Mouse (Mus musculus) forebrain, embryonic 14.5 days (tissue): ENCODE data around the gene Mrps7. TPM values are rescaled to one million over a fixed set of nuclear protein-coding genes. Genes with fewer than 3 reads are reported as not detected.

Source experiments
- ATAC-seq: fragments of 200-750 bp; cut with Nextera tagmentation; 2 replicates; pipeline ENCODE4 v1.8.0; 2017; ENCODE audit warnings: mild to moderate bottlenecking, moderate library complexity
- DNase-seq: peaks from one replicate; pipeline ENCODE4 v3.0.0-alpha.2; 2015; ENCODE audit warnings: low spot score
- H3K27ac ChIP-seq: fragments of 300-500 bp; sonication (generic); 2 replicates; pipeline ENCODE4 v1.5.1; 2014; ENCODE audit warnings: low read depth, mild to moderate bottlenecking, control low read depth, low read length, moderate library complexity
- H3K27me3 ChIP-seq: fragments of 300-500 bp; sonication (generic); replicated peaks from 2 replicates; pipeline ENCODE4 v1.6.1; 2014; ENCODE audit warnings: low read length, control low read depth, mixed read lengths; ENCODE audit not compliant: control insufficient read depth, insufficient read depth
- H3K36me3 ChIP-seq: fragments of 300-500 bp; sonication (generic); 2 replicates; pipeline ENCODE4 v1.6.1; 2014; ENCODE audit warnings: low read length, control low read depth; ENCODE audit not compliant: control insufficient read depth, insufficient read depth
- H3K4me1 ChIP-seq: fragments of 300-500 bp; sonication (generic); 2 replicates; pipeline ENCODE4 v1.6.1; 2014; ENCODE audit warnings: antibody characterized with exemption, low read length, control low read depth; ENCODE audit not compliant: control insufficient read depth, insufficient read depth
- H3K4me2 ChIP-seq: fragments of 300-500 bp; sonication (generic); 2 replicates; pipeline ENCODE4 v1.6.1; 2014; ENCODE audit warnings: mild to moderate bottlenecking, control low read depth, low read length
- H3K4me3 ChIP-seq: fragments of 300-500 bp; sonication (generic); 2 replicates; pipeline ENCODE4 v1.5.1; 2014; ENCODE audit warnings: low read depth, low read length, control low read depth
- H3K9ac ChIP-seq: fragments of 300-500 bp; sonication (generic); 2 replicates; pipeline ENCODE4 v1.6.1; 2014; ENCODE audit warnings: mild to moderate bottlenecking, low read length, control low read depth, moderate library complexity
- H3K9me3 ChIP-seq: fragments of 300-500 bp; sonication (generic); replicated peaks from 2 replicates; pipeline ENCODE4 v1.6.1; 2016; ENCODE audit warnings: low read length, control low read depth, mixed read lengths; ENCODE audit not compliant: control insufficient read depth
- WGBS: fragments of 180-500 bp; shearing (Covaris S2); extraction: QIAGEN DNeasy Blood & Tissue Kit; methylation state at CpG from one replicate; pipeline ENCODE4 v1.1.7; 2014; 5-methylcytosine and 5-hydroxymethylcytosine counted together
- polyA plus RNA-seq: library from polyadenylated mRNA; unstranded; fragments of >200 nt; fragmentation: Nextera tagmentation; extraction: Ambion mirVana; gene quantifications from 2 replicates; pipeline ENCODE4 v1.2.1, GENCODE M21; 2014

Mrps7 gene
- polyA plus RNA-seq, 1 experiment from 2014 or later: 72.1 TPM

GRCm38 (mm10) chr11:115646439-115646838 lies 42.7 kb downstream of the Mrps7 start:
- Histone ChIP-seq H3K4me3 (no peak overlapping the region), H3K36me3 (peaks cover 43% of the 10 kb centered on the region), H3K4me1 (peaks cover 3% of the 10 kb centered on the region; the same call in 1 of the 2 replicates), H3K27ac (no peak overlapping the region), H3K27me3 (no peaks in the 10 kb centered on the region), H3K4me2 (no peak overlapping the region), H3K9me3 (no peaks in the 10 kb centered on the region), H3K9ac (no peak overlapping the region)
- ATAC-seq (no peak), DNase-seq (no peak)
- 94% methylated on average over 9 of the region's 9 CpGs for WGBS

DNA sequence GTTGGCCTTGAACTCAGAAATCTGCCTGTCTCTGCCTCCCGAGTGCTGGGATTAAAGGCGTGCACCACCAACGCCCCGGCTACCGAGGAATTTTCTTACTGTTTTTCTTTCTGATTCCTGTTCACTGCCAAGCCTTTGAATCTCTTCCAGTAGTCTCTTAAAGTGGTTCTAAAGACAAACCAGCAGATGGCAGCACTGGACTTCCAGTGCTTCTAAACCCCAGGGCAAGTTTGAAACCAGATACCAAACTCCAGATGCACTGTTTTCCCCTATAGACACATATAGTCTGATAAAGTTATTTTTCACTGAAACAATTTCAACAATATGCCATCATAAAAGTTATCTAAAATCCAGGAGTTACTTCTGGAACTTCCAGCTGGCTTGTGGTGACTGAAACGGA lies 43.7 kb downstream of the Mrps7 start:
- no peak overlapping the region for H3K4me2 ChIP-seq
- peaks cover 3% of the 10 kb centered on the region; the same call in 1 of the 2 replicates for H3K4me1 ChIP-seq
- WGBS: 55% methylated on average over 6 of the region's 6 CpGs
- no peak overlapping the region for H3K27ac ChIP-seq
- no peak for ATAC-seq
- H3K36me3 ChIP-seq: peaks cover 39% of the 10 kb centered on the region
- no peak overlapping the region for H3K4me3 ChIP-seq
- peak; percentile 92 for DNase-seq
- H3K27me3 ChIP-seq: no peaks in the 10 kb centered on the region
- H3K9ac ChIP-seq: no peak overlapping the region
- H3K9me3 ChIP-seq: no peaks in the 10 kb centered on the region

DNA sequence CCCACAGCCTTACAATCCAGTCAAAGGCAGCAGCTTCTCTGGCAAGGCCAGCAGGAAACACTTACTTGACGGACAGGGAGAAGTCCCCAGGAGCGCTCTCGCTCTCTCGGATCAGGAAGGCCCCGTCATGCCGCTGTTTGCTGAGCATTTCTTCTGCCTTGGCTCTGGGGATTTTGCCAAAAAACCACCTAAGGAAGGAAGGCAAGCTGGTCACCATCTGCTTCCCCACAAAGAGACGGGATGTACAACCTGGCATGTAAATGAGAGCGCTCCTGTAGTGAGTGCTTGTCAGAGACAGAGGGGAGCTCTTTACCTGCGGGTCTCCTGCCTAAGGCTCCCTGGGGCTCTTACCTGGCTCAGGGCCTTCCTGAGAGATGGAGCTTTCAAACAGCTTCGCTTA lies 46.0 kb downstream of the Mrps7 start:
- ATAC-seq (peak; percentile 75; the same call in 1 of the 2 replicates), DNase-seq (peak; percentile 76)
- no peak overlapping the region for H3K4me3 ChIP-seq
- no peaks in the 10 kb centered on the region for H3K9me3 ChIP-seq
- peaks cover 3% of the 10 kb centered on the region; the same call in 1 of the 2 replicates for H3K4me1 ChIP-seq
- no peak overlapping the region for H3K4me2 ChIP-seq
- H3K36me3 ChIP-seq: peaks cover 32% of the 10 kb centered on the region
- H3K27ac ChIP-seq: peak overlapping the region; percentile 88
- no peak overlapping the region for H3K9ac ChIP-seq
- 38% methylated on average over 10 of the region's 10 CpGs for WGBS
- no peaks in the 10 kb centered on the region for H3K27me3 ChIP-seq

DNA sequence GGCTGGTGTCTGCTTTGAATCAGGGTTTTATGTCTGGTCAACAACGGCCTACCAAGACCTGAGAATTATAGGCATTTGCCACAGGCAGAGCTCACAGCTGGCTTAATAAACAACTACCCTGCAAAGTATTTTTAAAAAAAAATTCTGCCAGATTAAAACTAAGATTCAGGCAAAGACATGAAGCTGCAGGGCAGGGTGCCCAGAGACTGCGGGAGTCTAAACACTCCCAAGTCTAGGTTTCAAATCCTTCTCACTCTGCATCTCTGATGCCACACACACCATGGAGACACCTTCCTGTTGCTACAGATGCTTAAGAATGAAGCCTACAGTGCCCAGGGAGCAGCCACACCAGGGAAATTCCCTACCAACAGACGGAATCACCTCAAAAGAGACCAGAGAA lies 48.0 kb downstream of the Mrps7 start:
- DNase-seq (no peak), ATAC-seq (no peak)
- no peak overlapping the region for H3K4me2 ChIP-seq
- no peaks in the 10 kb centered on the region for H3K9me3 ChIP-seq
- 90% methylated on average over 3 of the region's 3 CpGs for WGBS
- no peak overlapping the region for H3K4me3 ChIP-seq
- no peak overlapping the region for H3K27ac ChIP-seq
- peaks cover 18% of the 10 kb centered on the region for H3K36me3 ChIP-seq
- no peaks in the 10 kb centered on the region for H3K27me3 ChIP-seq
- no peak overlapping the region for H3K9ac ChIP-seq
- peaks cover 3% of the 10 kb centered on the region; the same call in 1 of the 2 replicates for H3K4me1 ChIP-seq

DNA sequence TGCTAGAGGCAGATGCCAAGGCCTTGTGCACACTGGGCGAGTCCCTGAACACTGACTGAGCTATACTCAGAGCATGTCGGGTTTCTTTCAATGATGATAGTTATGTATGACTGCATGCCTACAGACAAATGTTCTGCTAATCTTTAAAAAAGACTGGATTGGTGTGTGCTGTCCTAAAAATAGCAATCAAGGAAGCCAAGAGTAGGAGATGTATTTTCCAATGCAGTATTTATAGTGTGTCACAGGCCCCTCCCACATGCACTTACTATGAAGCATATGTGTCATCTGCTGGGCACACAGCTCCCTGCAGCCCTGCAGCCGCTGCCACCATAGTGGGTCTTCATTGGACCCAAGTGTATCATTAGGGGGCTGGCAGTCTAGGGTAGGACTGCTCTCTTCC lies 49.5 kb downstream of the Mrps7 start:
- DNase-seq: no peak
- WGBS: 91% methylated on average over 3 of the region's 3 CpGs

DNA sequence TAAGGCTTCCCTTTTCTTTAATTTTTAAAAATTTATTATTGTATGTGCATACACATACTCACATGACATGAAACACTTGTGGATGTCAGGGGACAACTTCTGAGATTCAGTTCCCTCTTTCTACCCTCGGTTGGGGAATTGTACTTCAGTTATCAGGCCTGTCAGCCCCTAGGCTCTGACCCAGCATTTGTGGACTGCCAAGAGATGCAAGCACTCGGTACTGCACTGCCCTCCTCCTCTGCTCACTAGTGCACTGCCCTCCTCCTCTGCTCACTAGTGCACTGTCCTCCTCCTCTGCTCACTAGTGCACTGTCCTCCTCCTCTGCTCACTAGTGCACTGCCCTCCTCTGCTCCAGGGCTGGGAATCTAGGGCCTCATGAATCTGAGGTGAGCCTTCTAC lies 50.4 kb downstream of the Mrps7 start:
- Histone ChIP-seq H3K4me3 (no peak overlapping the region), H3K4me2 (no peak overlapping the region), H3K9me3 (no peaks in the 10 kb centered on the region), H3K9ac (no peak overlapping the region), H3K36me3 (peaks cover 10% of the 10 kb centered on the region; the same call in 1 of the 2 replicates), H3K27ac (no peak overlapping the region), H3K4me1 (peaks cover 3% of the 10 kb centered on the region; the same call in 1 of the 2 replicates), H3K27me3 (no peaks in the 10 kb centered on the region)
- 78% methylated on average over 2 of the region's 2 CpGs for WGBS
- no peak for DNase-seq
- no peak for ATAC-seq

More for the DNA sequence above, 49.5 kb downstream of the Mrps7 start:
- H3K27me3 ChIP-seq: no peaks in the 10 kb centered on the region
- no peak for ATAC-seq
- no peaks in the 10 kb centered on the region for H3K9me3 ChIP-seq
- no peak overlapping the region for H3K4me2 ChIP-seq
- peaks cover 13% of the 10 kb centered on the region for H3K36me3 ChIP-seq
- H3K27ac ChIP-seq: no peak overlapping the region
- no peak overlapping the region for H3K9ac ChIP-seq
- H3K4me1 ChIP-seq: peaks cover 3% of the 10 kb centered on the region; the same call in 1 of the 2 replicates
- no peak overlapping the region for H3K4me3 ChIP-seq

Other genes starting within 250 kb of the Mrps7 start
- gene Hid1, start 236.2 kb upstream of the Mrps7 start, polyA plus RNA-seq: 32.0 and 36.3 TPM in 2 replicates
- gene Cdr2l, start 222.0 kb upstream of the Mrps7 start, polyA plus RNA-seq: 17.7 and 19.0 TPM in 2 replicates
- gene Mrpl58, start 200.2 kb upstream of the Mrps7 start, polyA plus RNA-seq: 203 and 253 TPM in 2 replicates
- 768 and 904 TPM in 2 replicates for gene Atp5h, start 184.0 kb upstream of the Mrps7 start, polyA plus RNA-seq
- 17.8 and 17.9 TPM in 2 replicates for gene Kctd2, start 183.8 kb upstream of the Mrps7 start, polyA plus RNA-seq
- gene Trim80, start 163.4 kb upstream of the Mrps7 start, polyA plus RNA-seq: not detected in 2 replicates
- 0.12 TPM in 1 of 2 replicates, not detected in the other for gene Slc16a5, start 141.5 kb upstream of the Mrps7 start, polyA plus RNA-seq
- 11.5 and 14.6 TPM in 2 replicates for gene Armc7, start 128.3 kb upstream of the Mrps7 start, polyA plus RNA-seq
- 95.5 and 107 TPM in 2 replicates for gene Nt5c, start 112.1 kb upstream of the Mrps7 start, polyA plus RNA-seq
- gene Jpt1, start 89.5 kb upstream of the Mrps7 start, polyA plus RNA-seq: 2,151 and 2,168 TPM in 2 replicates
- gene Sumo2, start 67.6 kb upstream of the Mrps7 start, polyA plus RNA-seq: 1,356 and 1,420 TPM in 2 replicates
- gene Nup85, start 39.5 kb upstream of the Mrps7 start, polyA plus RNA-seq: 117 and 122 TPM in 2 replicates
- gene Gga3, start 126 bp downstream of the Mrps7 start, polyA plus RNA-seq: 18.1 and 22.7 TPM in 2 replicates
- gene Mif4gd, start 9.0 kb downstream of the Mrps7 start, polyA plus RNA-seq: 9.5 and 12.5 TPM in 2 replicates
- gene Slc25a19, start 24.4 kb downstream of the Mrps7 start, polyA plus RNA-seq: 38.3 and 50.1 TPM in 2 replicates
- gene Grb2, start 104.7 kb downstream of the Mrps7 start, polyA plus RNA-seq: 108 and 113 TPM in 2 replicates
- 12.4 and 19.6 TPM in 2 replicates for gene Tmem94, start 161.5 kb downstream of the Mrps7 start, polyA plus RNA-seq
- gene Caskin2, start 209.7 kb downstream of the Mrps7 start, polyA plus RNA-seq: 8.0 and 8.9 TPM in 2 replicates
- 15.2 and 19.1 TPM in 2 replicates for gene Tsen54, start 210.8 kb downstream of the Mrps7 start, polyA plus RNA-seq
- gene Llgl2, start 220.1 kb downstream of the Mrps7 start, polyA plus RNA-seq: 0.70 and 1.3 TPM in 2 replicates